Comparison of ENCODE assay signal across 8 mouse cellular contexts in the genomic region with DNA sequence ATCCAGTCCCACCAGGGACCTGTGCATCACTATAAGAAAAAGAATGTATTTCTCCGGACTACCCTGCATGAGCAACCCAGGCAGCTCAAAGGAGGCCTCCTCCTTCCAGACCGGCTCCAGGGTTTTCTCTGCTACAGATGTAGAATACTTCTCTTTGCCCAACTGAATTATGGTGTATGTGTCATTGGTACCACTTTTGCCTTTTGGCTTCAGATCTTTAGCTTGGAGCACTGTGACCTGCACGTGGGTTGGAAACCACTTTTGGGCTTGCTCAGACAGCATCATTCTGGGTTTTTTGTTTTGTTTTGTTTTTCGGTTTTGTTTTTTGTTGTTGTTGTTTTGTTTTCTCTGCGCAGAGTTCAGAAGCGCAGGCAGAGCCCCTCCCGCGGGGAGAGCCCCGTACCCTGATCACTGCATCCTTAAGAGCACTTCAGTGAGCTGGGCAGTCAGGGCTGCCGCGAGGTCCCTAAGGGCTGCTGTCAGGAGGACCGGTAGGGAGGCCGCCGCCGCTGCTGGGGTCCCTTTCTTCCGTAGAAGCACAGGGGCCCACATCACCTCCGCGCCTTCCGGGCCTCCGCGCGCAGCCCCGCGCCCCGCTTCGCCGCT. TPM values are rescaled to one million over a fixed set of nuclear protein-coding genes. Genes with fewer than 3 reads are reported as not detected.
DNase-seq lines count a peak whose midpoint lies in the region; ATAC-seq lines count a peak whose summit lies in the region.

No protein-coding gene starts in this region.

- peak overlapping the region; percentile 93 for H3K9ac ChIP-seq in kidney, embryonic 15.5 days
- peak overlapping the region; percentile 94 for H3K9ac ChIP-seq in forebrain, embryonic 14.5 days (ENCODE audit: low read length)
- H3K9ac ChIP-seq in midbrain, embryonic 12.5 days (replicated peaks) = peak overlapping the region; percentile 74

- DNase-seq in kidney, postnatal 14 days = no peak
- DNase-seq in NIH3T3 (ENCODE audit: low read depth) = peak; percentile 62
- DNase-seq in forebrain, embryonic 14.5 days (ENCODE audit: low spot score) = peak; percentile 52
- peak; percentile 13 to 46 for DNase-seq in layer of hippocampus, adult 18-20 months (ENCODE audit: low spot score in 2 of 2)
- no peak for DNase-seq in urinary bladder, postnatal 25 days (ENCODE audit: low spot score)

- H3K27ac ChIP-seq in kidney, embryonic 15.5 days = peak overlapping the region; percentile 94
- peak overlapping the region; percentile 89 for H3K27ac ChIP-seq in forebrain, embryonic 14.5 days (ENCODE audit: low read depth, low read length)
- H3K27ac ChIP-seq in midbrain, embryonic 12.5 days (replicated peaks) = peak overlapping the region; percentile 94

- no peaks in the 10 kb centered on the region for H3K36me3 ChIP-seq in kidney, embryonic 15.5 days
- H3K36me3 ChIP-seq in forebrain, embryonic 14.5 days (ENCODE audit: control insufficient read depth, insufficient read depth, low read length) = no peaks in the 10 kb centered on the region
- H3K36me3 ChIP-seq in midbrain, embryonic 12.5 days = no peaks in the 10 kb centered on the region

- H3K4me2 ChIP-seq in kidney, embryonic 15.5 days = peak overlapping the region; percentile 72
- peak overlapping the region; percentile 85 for H3K4me2 ChIP-seq in forebrain, embryonic 14.5 days (ENCODE audit: low read length)
- H3K4me2 ChIP-seq in midbrain, embryonic 12.5 days (replicated peaks) = peak overlapping the region; percentile 66

- no peaks in the 10 kb centered on the region for H3K27me3 ChIP-seq in kidney, embryonic 15.5 days
- H3K27me3 ChIP-seq in forebrain, embryonic 14.5 days (replicated peaks; ENCODE audit: control insufficient read depth, insufficient read depth, low read length) = no peaks in the 10 kb centered on the region
- no peaks in the 10 kb centered on the region for H3K27me3 ChIP-seq in midbrain, embryonic 12.5 days

- peak overlapping the region; percentile 80 for H3K4me3 ChIP-seq in kidney, embryonic 15.5 days (replicated peaks)
- H3K4me3 ChIP-seq in forebrain, embryonic 14.5 days (ENCODE audit: low read depth, low read length) = peak overlapping the region; percentile 80
- peak overlapping the region; percentile 84 for H3K4me3 ChIP-seq in midbrain, embryonic 12.5 days

- H3K4me1 ChIP-seq in kidney, embryonic 15.5 days = peaks cover 33% of the 10 kb centered on the region
- H3K4me1 ChIP-seq in forebrain, embryonic 14.5 days (ENCODE audit: control insufficient read depth, insufficient read depth, low read length) = peaks cover 11% of the 10 kb centered on the region
- peaks cover 14% of the 10 kb centered on the region for H3K4me1 ChIP-seq in midbrain, embryonic 12.5 days

- H3K9me3 ChIP-seq in kidney, embryonic 15.5 days (replicated peaks) = no peaks in the 10 kb centered on the region
- H3K9me3 ChIP-seq in forebrain, embryonic 14.5 days (replicated peaks; ENCODE audit: control insufficient read depth, low read length) = no peaks in the 10 kb centered on the region
- H3K9me3 ChIP-seq in midbrain, embryonic 12.5 days = no peaks in the 10 kb centered on the region

- peak; percentile 89 for ATAC-seq in kidney, embryonic 15.5 days (replicated peaks; ENCODE audit: low FRiP score)
- ATAC-seq in forebrain, embryonic 14.5 days = peak; percentile 81
- ATAC-seq in midbrain, embryonic 12.5 days (ENCODE audit: low FRiP score, low read depth) = peak; percentile 86
- ATAC-seq in granulocyte monocyte progenitor cell, adult 5-6 weeks (replicated peaks; ENCODE audit: poor library complexity, severe bottlenecking) = no peak

- WGBS in kidney, embryonic 15.5 days = 1% methylated on average over 24 of the region's 27 CpGs
- WGBS in forebrain, embryonic 14.5 days = under 1% methylated on average over 25 of the region's 27 CpGs
- WGBS in midbrain, embryonic 12.5 days = 2% methylated on average over 27 of the region's 27 CpGs

RNA-seq across cellular contexts. Expression of a gene that starts 0.6 kb away (rescaled TPM):
- polyA plus RNA-seq in kidney, embryonic 15.5 days (2015; fragmentation: Nextera tagmentation; extraction: Ambion mirVana) = 6.2 and 6.7 TPM in 2 replicates
- polyA plus RNA-seq in forebrain, embryonic 14.5 days (2014; fragmentation: Nextera tagmentation; extraction: Ambion mirVana) = 11.6 and 13.8 TPM in 2 replicates
- 10 to 100 TPM; 67.7 to 71.4 TPM for total RNA-seq in layer of hippocampus, adult 18-20 months (2021)
- 5.3 and 6.6 TPM in 2 replicates for polyA plus RNA-seq in midbrain, embryonic 12.5 days (2016; fragmentation: Nextera tagmentation; extraction: Ambion mirVana)
- 7.6 and 10.7 TPM in 2 replicates for total RNA-seq in granulocyte monocyte progenitor cell, adult 5-6 weeks (2014; fragmentation: Nextera tagmentation)
- 9.9 and 12.6 TPM in 2 replicates for total RNA-seq in granulocyte monocyte progenitor cell, adult 5-6 weeks (2017)

Comparison
In these comparisons a context has a peak if more than half of its experiments do, and no peak if none do; other contexts are left out.
1. DNase-seq: peak in NIH3T3 (single experiment), forebrain, embryonic 14.5 days (single experiment) and layer of hippocampus, adult 18-20 months (2 of 2); none in kidney, postnatal 14 days (single experiment) and urinary bladder, postnatal 25 days (single experiment).
2. Peak in every context shown above with its lines, with median percentiles within 50 percentile points of each other: H3K27ac ChIP-seq, H3K4me2 ChIP-seq, H3K4me3 ChIP-seq and H3K9ac ChIP-seq.